ENCODE assay signal across 16 mouse cellular contexts in genomic region chr15:12420376-12420775, GRCm38 (mm10).
"Had no signal": no experiment of that assay in that cellular context is flagged by ENCODE, and none has a peak within 500 bp of the region (broad histone marks: within the 10 kb centered on the region; RNA-seq: fewer than 3 reads in every experiment).

No protein-coding gene starts in this region.

- DNase-seq: retina, postnatal 1 day; right cerebral cortex, adult 18-20 months; right cerebral cortex, postnatal 14 days; right cerebral cortex, postnatal 25 days; right cerebral cortex, postnatal 4 days; spleen, adult 18-20 months; thymus, adult 18-20 months; thymus, adult 2 months; thymus, postnatal 14 days; thymus, postnatal 25 days; thymus, postnatal 36 days; thymus, postnatal 4 days had no signal

- H3K4me3 ChIP-seq: neural tube, embryonic 13.5 days; neural tube, embryonic 15.5 days; stomach, embryonic 15.5 days had no signal

- H3K27ac ChIP-seq: neural tube, embryonic 13.5 days; neural tube, embryonic 15.5 days; stomach, embryonic 15.5 days; stomach, postnatal 0 days had no signal
